Mouse (Mus musculus): ENCODE data around the gene Ppt2.

- TF ChIP-seq CTCF (IDR thresholded peaks at IDR 0.05) = no peak
- TF ChIP-seq EP300 (IDR thresholded peaks at IDR 0.05) = no peak
These were observed 35.4 kb downstream of the Ppt2 start for GRCm38 (mm10) chr17:34592581-34593549.
